Mouse (Mus musculus) midbrain, embryonic 11.5 days (tissue): Measurements from ENCODE around the gene Plcb1. TPM values are rescaled to one million over a fixed set of nuclear protein-coding genes. Genes with fewer than 3 reads are reported as not detected.
"Not testable (repeated sequence)": the region's sequence is repeated elsewhere in the genome, so short reads cannot be mapped to it uniquely, and the experiment has no call there.

ENCODE experiments used
- ATAC-seq: fragments of 200-750 bp; cut with Nextera tagmentation; 2 replicates; pipeline ENCODE4 v1.8.0; 2017; ENCODE audit warnings: moderate TSS enrichment, moderate library complexity; ENCODE audit not compliant: low FRiP score
- DNase-seq: peaks from one replicate; pipeline ENCODE4 v3.0.0; 2015; ENCODE audit warnings: low spot score; ENCODE audit errors: missing footprints
- H3K27ac ChIP-seq: fragments of 300-500 bp; sonication (generic); 2 replicates; pipeline ENCODE4 v1.5.1; 2014; ENCODE audit warnings: low read depth, low read length
- H3K27me3 ChIP-seq: fragments of 300-500 bp; sonication (generic); 2 replicates; pipeline ENCODE4 v1.6.1; 2014; ENCODE audit warnings: mild to moderate bottlenecking, low read length, moderate library complexity, mixed read lengths; ENCODE audit not compliant: control insufficient read depth, insufficient read depth
- H3K36me3 ChIP-seq: fragments of 300-500 bp; sonication (generic); 2 replicates; pipeline ENCODE4 v1.6.1; 2014; ENCODE audit warnings: mild to moderate bottlenecking, low read length, moderate library complexity, mixed read lengths; ENCODE audit not compliant: control insufficient read depth, insufficient read depth
- H3K4me1 ChIP-seq: fragments of 300-500 bp; sonication (generic); 2 replicates; pipeline ENCODE4 v1.6.1; 2014; ENCODE audit warnings: low read length; ENCODE audit not compliant: control insufficient read depth, insufficient read depth
- H3K4me2 ChIP-seq: fragments of 300-500 bp; sonication (generic); 2 replicates; pipeline ENCODE4 v1.6.1; 2014; ENCODE audit warnings: mild to moderate bottlenecking, moderate library complexity
- H3K4me3 ChIP-seq: fragments of 300-500 bp; sonication (generic); 2 replicates; pipeline ENCODE4 v1.5.1; 2014; ENCODE audit warnings: low read depth, low read length
- H3K9ac ChIP-seq: fragments of 300-500 bp; sonication (generic); 2 replicates; pipeline ENCODE4 v1.6.1; 2014; ENCODE audit warnings: low read length
- H3K9me3 ChIP-seq: fragments of 300-500 bp; sonication (generic); 2 replicates; pipeline ENCODE4 v1.6.1; 2016; ENCODE audit warnings: low read length; ENCODE audit not compliant: control insufficient read depth
- WGBS: fragments of 180-500 bp; shearing (Covaris S2); extraction: QIAGEN DNeasy Blood & Tissue Kit; methylation state at CpG from one replicate; pipeline ENCODE4 v1.1.7; 2014; 5-methylcytosine and 5-hydroxymethylcytosine counted together
- polyA plus RNA-seq: library from polyadenylated mRNA; unstranded; fragments of >200 nt; fragmentation: Nextera tagmentation; extraction: Ambion mirVana; gene quantifications from 2 replicates; pipeline ENCODE4 v1.2.1, GENCODE M21; 2014

The Plcb1 gene
- polyA plus RNA-seq, 1 experiment from 2014 or later, result 6.1 TPM

GRCm38 (mm10) chr2:135370259-135370835 is 584.5 kb downstream of the Plcb1 start:
- Histone ChIP-seq H3K36me3 (no peaks in the 10 kb centered on the region), H3K9ac (no peak overlapping the region), H3K27ac (no peak overlapping the region), H3K4me1 (no peaks in the 10 kb centered on the region), H3K9me3 (no peaks in the 10 kb centered on the region), H3K4me3 (no peak overlapping the region), H3K27me3 (no peaks in the 10 kb centered on the region), H3K4me2 (no peak overlapping the region)
- no peak for DNase-seq
- peak; percentile 52; the same call in 1 of the 2 replicates for ATAC-seq
- 61% methylated on average over 10 of the region's 10 CpGs for WGBS

GRCm38 (mm10) chr2:135380796-135381195 is 594.9 kb downstream of the Plcb1 start:
- DNase-seq, result not testable (repeated sequence)

GRCm38 (mm10) chr2:135381396-135381795 is 595.5 kb downstream of the Plcb1 start:
- 80% methylated on average over 1 of the region's 1 CpGs for whole genome bisulfite sequencing
- no peaks in the 10 kb centered on the region for H3K9me3 ChIP-seq

More at GRCm38 (mm10) chr2:135380796-135381195, 594.9 kb downstream of the Plcb1 start:
- H3K36me3 ChIP-seq, H3K9me3 ChIP-seq, H3K27ac ChIP-seq, H3K9ac ChIP-seq, ATAC-seq, H3K4me1 ChIP-seq, H3K4me2 ChIP-seq, H3K4me3 ChIP-seq, H3K27me3 ChIP-seq: not testable (repeated sequence)
- WGBS, result 32% methylated on average over 7 of the region's 7 CpGs

GRCm38 (mm10) chr2:135387990-135388389 is 602.1 kb downstream of the Plcb1 start:
- Histone ChIP-seq H3K9ac (no peak overlapping the region), H3K9me3 (no peaks in the 10 kb centered on the region), H3K4me2 (no peak overlapping the region), H3K27me3 (no peaks in the 10 kb centered on the region), H3K27ac (no peak overlapping the region), H3K4me3 (no peak overlapping the region), H3K4me1 (no peaks in the 10 kb centered on the region), H3K36me3 (no peaks in the 10 kb centered on the region)
- 53% methylated on average over 9 of the region's 9 CpGs for WGBS
- DNase-seq, result no peak
- no peak for ATAC-seq

More at GRCm38 (mm10) chr2:135381396-135381795, 595.5 kb downstream of the Plcb1 start:
- no peak overlapping the region for H3K27ac ChIP-seq
- no peak overlapping the region for H3K4me3 ChIP-seq
- ATAC-seq (no peak), DNase-seq (no peak)
- H3K4me2 ChIP-seq, result no peak overlapping the region
- H3K27me3 ChIP-seq, result no peaks in the 10 kb centered on the region
- H3K9ac ChIP-seq, result no peak overlapping the region
- H3K4me1 ChIP-seq, result no peaks in the 10 kb centered on the region
- no peaks in the 10 kb centered on the region for H3K36me3 ChIP-seq

- H3K4me3 ChIP-seq, result no peak overlapping the region
- no peaks in the 10 kb centered on the region for H3K27me3 ChIP-seq
- no peak overlapping the region for H3K9ac ChIP-seq
- H3K36me3 ChIP-seq, result no peaks in the 10 kb centered on the region
- no peak overlapping the region for H3K4me2 ChIP-seq
- ATAC-seq, result no peak
- no peaks in the 10 kb centered on the region for H3K9me3 ChIP-seq
- WGBS, result 56% methylated on average over 3 of the region's 3 CpGs
- no peaks in the 10 kb centered on the region for H3K4me1 ChIP-seq
- H3K27ac ChIP-seq, result no peak overlapping the region
- DNase-seq, result no peak
Measured at GRCm38 (mm10) chr2:135394698-135395097, 608.8 kb downstream of the Plcb1 start.

- no peaks in the 10 kb centered on the region for H3K9me3 ChIP-seq
- no peak overlapping the region for H3K4me3 ChIP-seq
- WGBS, result 83% methylated on average over 3 of the region's 3 CpGs
- ATAC-seq, result no peak
- no peak for DNase-seq
- H3K4me1 ChIP-seq, result no peaks in the 10 kb centered on the region
- H3K9ac ChIP-seq, result no peak overlapping the region
- H3K36me3 ChIP-seq, result no peaks in the 10 kb centered on the region
- no peak overlapping the region for H3K4me2 ChIP-seq
- H3K27ac ChIP-seq, result no peak overlapping the region
- no peaks in the 10 kb centered on the region for H3K27me3 ChIP-seq
Measured at GRCm38 (mm10) chr2:135396375-135396774, 610.5 kb downstream of the Plcb1 start.

- Histone ChIP-seq H3K4me2 (no peak overlapping the region), H3K9ac (no peak overlapping the region), H3K27ac (no peak overlapping the region), H3K27me3 (no peaks in the 10 kb centered on the region), H3K4me3 (no peak overlapping the region), H3K36me3 (no peaks in the 10 kb centered on the region), H3K4me1 (no peaks in the 10 kb centered on the region), H3K9me3 (no peaks in the 10 kb centered on the region)
- WGBS, result 84% methylated on average over 2 of the region's 2 CpGs
- DNase-seq (no peak), ATAC-seq (no peak)
Measured at GRCm38 (mm10) chr2:135397970-135398369, 612.1 kb downstream of the Plcb1 start.

- ATAC-seq (no peak), DNase-seq (no peak)
- no peak overlapping the region for H3K4me3 ChIP-seq
- WGBS, result 90% methylated on average over 6 of the region's 6 CpGs
- H3K27me3 ChIP-seq, result no peaks in the 10 kb centered on the region
- no peaks in the 10 kb centered on the region for H3K4me1 ChIP-seq
- no peak overlapping the region for H3K27ac ChIP-seq
- H3K9me3 ChIP-seq, result no peaks in the 10 kb centered on the region
- H3K36me3 ChIP-seq, result no peaks in the 10 kb centered on the region
- H3K9ac ChIP-seq, result no peak overlapping the region
- no peak overlapping the region for H3K4me2 ChIP-seq
Measured at GRCm38 (mm10) chr2:135399760-135400159, 613.9 kb downstream of the Plcb1 start.

- 2% methylated on average over 1 of the region's 1 CpGs for WGBS
- H3K27ac ChIP-seq, result no peak overlapping the region
Measured at GRCm38 (mm10) chr2:135402916-135403315, 617.0 kb downstream of the Plcb1 start.

More at GRCm38 (mm10) chr2:135402916-135403315, 617.0 kb downstream of the Plcb1 start:
- no peaks in the 10 kb centered on the region for H3K4me1 ChIP-seq
- no peaks in the 10 kb centered on the region for H3K36me3 ChIP-seq
- H3K9me3 ChIP-seq, result no peaks in the 10 kb centered on the region
- H3K4me2 ChIP-seq, result no peak overlapping the region
- ATAC-seq (peak; percentile 48; the same call in 1 of the 2 replicates), DNase-seq (no peak)
- no peak overlapping the region for H3K9ac ChIP-seq
- H3K4me3 ChIP-seq, result no peak overlapping the region
- no peaks in the 10 kb centered on the region for H3K27me3 ChIP-seq
